Mouse (Mus musculus) G1E (cell line): ENCODE measurements around the gene Lama1.

Experiments
- CTCF ChIP-seq: IDR thresholded peaks from 2 replicates; pipeline ENCODE4 v1.5.1; 2012; ENCODE audit warnings: low read depth, low read length, inconsistent platforms, mixed read lengths
- GATA1 ChIP-seq: IDR thresholded peaks from 2 replicates; pipeline ENCODE4 v1.6.1; 2012; ENCODE audit warnings: borderline replicate concordance, low read length, inconsistent platforms, mixed read lengths
- GATA2 ChIP-seq: IDR thresholded peaks from 2 replicates; pipeline ENCODE4 v1.6.1; 2012; ENCODE audit warnings: low read depth, low read length, inconsistent platforms, borderline replicate concordance
- POLR2AphosphoS5 ChIP-seq: IDR thresholded peaks from 2 replicates; pipeline ENCODE4 v1.6.1; 2012; ENCODE audit warnings: low read depth, low read length, inconsistent platforms; ENCODE audit not compliant: insufficient replicate concordance
- TAL1 ChIP-seq: conservative IDR thresholded peaks from 2 replicates; pipeline ENCODE4 v1.6.1; 2012; ENCODE audit warnings: low read depth, low read length, inconsistent platforms, mixed read lengths

DNA sequence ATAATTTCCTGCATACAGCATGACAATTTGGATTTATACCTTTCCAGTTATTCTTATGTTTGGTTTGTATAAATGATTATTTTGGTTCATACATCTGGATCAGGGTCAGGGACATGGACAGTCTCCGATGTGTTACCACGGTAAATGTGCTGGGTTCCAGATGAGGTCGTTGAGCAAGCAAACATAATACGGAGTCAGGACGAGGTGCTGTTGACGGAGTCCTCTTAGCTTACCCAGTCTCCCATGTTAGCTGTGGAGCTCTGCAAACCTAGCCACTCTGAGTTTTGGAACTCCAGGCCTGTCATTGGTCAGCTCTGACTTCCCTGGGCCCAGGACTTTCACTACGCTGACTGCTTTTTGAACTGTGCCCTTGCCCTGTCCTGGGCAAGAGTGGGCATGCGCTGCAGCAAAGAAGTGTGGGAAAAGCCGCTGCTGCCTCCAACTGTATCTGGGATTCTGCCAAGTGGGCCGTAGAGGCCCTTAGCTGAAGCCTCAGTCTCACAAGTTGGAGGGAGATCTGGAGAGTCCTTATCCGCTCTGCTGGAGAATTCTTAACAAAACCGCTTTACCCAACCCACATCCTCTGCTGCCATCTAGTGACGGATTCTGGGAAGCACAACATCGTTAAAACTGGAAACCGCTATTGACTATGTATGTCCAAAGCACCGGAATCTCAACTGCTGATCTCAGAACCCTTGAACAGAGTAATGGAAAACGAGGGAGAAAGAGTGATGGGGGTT is 140.5 kb downstream of the Lama1 start:
- TF ChIP-seq CTCF: no peak
- TF ChIP-seq GATA1: no peak
- no peak for TF ChIP-seq POLR2AphosphoS5
- no peak for TF ChIP-seq TAL1
- no peak for TF ChIP-seq GATA2
